Mouse (Mus musculus): ENCODE measurements around the gene Abca5.

The Abca5 gene

GRCm38 (mm10) chr11:110303411-110303810 lies 34.1 kb downstream of the Abca5 start:
- in situ Hi-C loops (cut with MboI, MseI), result no loop called here

GRCm38 (mm10) chr11:110297917-110298533 lies 39.5 kb downstream of the Abca5 start:
- in situ Hi-C loops (cut with MboI, MseI), result loop anchor here (10.0 kb wide), 1 partner anchor 877 kb away; no protein-coding TSS in a partner anchor

- in situ Hi-C loops (cut with MboI, MseI), result loop anchor here (10.0 kb wide), 1 partner anchor 884 kb away; no protein-coding TSS in a partner anchor
Observed at GRCm38 (mm10) chr11:110290586-110290985, 46.9 kb downstream of the Abca5 start.

GRCm38 (mm10) chr11:110288423-110288822 lies 49.1 kb downstream of the Abca5 start:
- in situ Hi-C loops (cut with MboI, MseI), result no loop called here

- in situ Hi-C loops (cut with MboI, MseI), result no loop called here
Observed at GRCm38 (mm10) chr11:110287694-110288093, 49.8 kb downstream of the Abca5 start.

- in situ Hi-C loops (cut with MboI, MseI), result no loop called here
Observed at GRCm38 (mm10) chr11:110286331-110286730, 51.2 kb downstream of the Abca5 start.

GRCm38 (mm10) chr11:110284849-110285248 lies 52.7 kb downstream of the Abca5 start:
- in situ Hi-C loops (cut with MboI, MseI), result no loop called here

GRCm38 (mm10) chr11:110284185-110284787 lies 53.2 kb downstream of the Abca5 start:
- in situ Hi-C loops (cut with MboI, MseI), result no loop called here

GRCm38 (mm10) chr11:110274794-110275193 lies 62.7 kb downstream of the Abca5 start:
- in situ Hi-C loops (cut with MboI, MseI), result no loop called here

GRCm38 (mm10) chr11:110271745-110272144 lies 65.8 kb downstream of the Abca5 start:
- in situ Hi-C loops (cut with MboI, MseI), result no loop called here

- in situ Hi-C loops (cut with MboI, MseI), result loop anchor here (5.0 kb wide), 2 partner anchors 381 to 596 kb away; no protein-coding TSS in a partner anchor
Observed at GRCm38 (mm10) chr11:110268244-110268844, 69.2 kb downstream of the Abca5 start.

- in situ Hi-C loops (cut with MboI, MseI), result loop anchor here (5.0 kb wide), 2 partner anchors 380 to 595 kb away; no protein-coding TSS in a partner anchor
Observed at GRCm38 (mm10) chr11:110267232-110267631, 70.3 kb downstream of the Abca5 start.

GRCm38 (mm10) chr11:110266757-110267156 lies 70.8 kb downstream of the Abca5 start:
- in situ Hi-C loops (cut with MboI, MseI), result loop anchor here (5.0 kb wide), 2 partner anchors 379 to 594 kb away; no protein-coding TSS in a partner anchor

- in situ Hi-C loops (cut with MboI, MseI), result no loop called here
Observed at GRCm38 (mm10) chr11:110261867-110262266, 75.6 kb downstream of the Abca5 start.

- in situ Hi-C loops (cut with MboI, MseI), result no loop called here
Observed at GRCm38 (mm10) chr11:110257911-110258310, 79.6 kb downstream of the Abca5 start.

GRCm38 (mm10) chr11:110257061-110257460 lies 80.5 kb downstream of the Abca5 start:
- in situ Hi-C loops (cut with MboI, MseI), result no loop called here

GRCm38 (mm10) chr11:110252256-110252655 lies 85.3 kb downstream of the Abca5 start:
- in situ Hi-C loops (cut with MboI, MseI), result no loop called here

- in situ Hi-C loops (cut with MboI, MseI), result no loop called here
Observed at GRCm38 (mm10) chr11:110251534-110251933, 86.0 kb downstream of the Abca5 start, which contains the start of gene Abca6. Abca6 (minus strand) TSS chr11:110251776.

- in situ Hi-C loops (cut with MboI, MseI), result no loop called here
Observed at GRCm38 (mm10) chr11:110244730-110245129, 92.8 kb downstream of the Abca5 start.

- in situ Hi-C loops (cut with MboI, MseI), result no loop called here
Observed at GRCm38 (mm10) chr11:110237466-110237865, 100.0 kb downstream of the Abca5 start.

- in situ Hi-C loops (cut with MboI, MseI), result no loop called here
Observed at GRCm38 (mm10) chr11:110232975-110233374, 104.5 kb downstream of the Abca5 start.
